Mouse (Mus musculus) ES-Bruce4 (cell line): ENCODE data around the gene Sufu. TPM values are rescaled to one million over a fixed set of nuclear protein-coding genes. Genes with fewer than 3 reads are reported as not detected.

Experiments
- H3K27ac ChIP-seq: 2 replicates; pipeline ENCODE4 v1.5.1; 2012; ENCODE audit warnings: low read length, inconsistent platforms; ENCODE audit not compliant: insufficient read depth
- H3K27me3 ChIP-seq: 2 replicates; pipeline ENCODE4 v1.6.1; 2012; ENCODE audit warnings: mild to moderate bottlenecking, low read length, inconsistent platforms; ENCODE audit not compliant: control insufficient read depth, poor library complexity, insufficient read depth, severe bottlenecking
- H3K36me3 ChIP-seq: 2 replicates; pipeline ENCODE4 v1.6.1; 2012; ENCODE audit warnings: inconsistent platforms, mild to moderate bottlenecking, low read length, moderate library complexity; ENCODE audit not compliant: control insufficient read depth, poor library complexity, insufficient read depth, severe bottlenecking
- H3K4me1 ChIP-seq: one replicate; pipeline ENCODE4 v1.8.1; 2011; ENCODE audit warnings: low read length; ENCODE audit not compliant: control insufficient read depth, insufficient read depth
- H3K4me3 ChIP-seq: 2 replicates; pipeline ENCODE4 v1.5.1; 2011; ENCODE audit warnings: low read depth, mild to moderate bottlenecking, low read length
- H3K9ac ChIP-seq: 2 replicates; pipeline ENCODE4 v1.6.1; 2012; ENCODE audit warnings: low read depth, mild to moderate bottlenecking, inconsistent platforms; ENCODE audit not compliant: poor library complexity, severe bottlenecking
- H3K9me3 ChIP-seq: replicated peaks from 2 replicates; pipeline ENCODE4 v1.6.1; 2012; ENCODE audit warnings: mild to moderate bottlenecking, low read length, inconsistent platforms; ENCODE audit not compliant: control insufficient read depth, poor library complexity, insufficient read depth, severe bottlenecking
- CTCF ChIP-seq: IDR thresholded peaks from one replicate; pipeline ENCODE4 v1.8.1; 2011; ENCODE audit warnings: low read depth, low read length
- EP300 ChIP-seq: IDR thresholded peaks from 2 replicates; pipeline ENCODE4 v1.6.1; 2011; ENCODE audit warnings: low read depth, low read length; ENCODE audit not compliant: insufficient read depth
- POLR2A ChIP-seq: IDR thresholded peaks from one replicate; pipeline ENCODE4 v1.8.1; 2011; ENCODE audit warnings: low read length; ENCODE audit not compliant: insufficient read depth
- polyA plus RNA-seq: library from polyadenylated mRNA; stranded (reverse); fragments of >200 nt; gene quantifications from 2 replicates; pipeline ENCODE4 v1.2.4, GENCODE M21; 2011; ENCODE audit warnings: low read depth; ENCODE audit not compliant: missing spikeins, insufficient read depth, insufficient read length

Sufu gene
- polyA plus RNA-seq, 1 experiment, result 16.7 TPM

GRCm38 (mm10) chr19:46502069-46502455 lies 105.4 kb downstream of the Sufu start:
- Histone ChIP-seq H3K27me3 (no peaks in the 10 kb centered on the region), H3K27ac (peak overlapping the region; percentile 48), H3K36me3 (no peaks in the 10 kb centered on the region), H3K9me3 (no peaks in the 10 kb centered on the region), H3K4me3 (peak overlapping the region; percentile 87), H3K4me1 (peaks cover 2% of the 10 kb centered on the region), H3K9ac (peak overlapping the region; percentile 94)
- no peak for TF ChIP-seq EP300
- TF ChIP-seq POLR2A, result no peak
- no peak for TF ChIP-seq CTCF

- TF ChIP-seq EP300 (no peak; the same call in 1 of the 2 replicates), CTCF (peak; percentile 36)
- Histone ChIP-seq H3K36me3 (no peaks in the 10 kb centered on the region), H3K4me3 (peak overlapping the region; percentile 87), H3K9me3 (no peaks in the 10 kb centered on the region), H3K4me1 (peaks cover 2% of the 10 kb centered on the region), H3K9ac (peak overlapping the region; percentile 94), H3K27me3 (no peaks in the 10 kb centered on the region), H3K27ac (peak overlapping the region; percentile 94)
Measured at GRCm38 (mm10) chr19:46502471-46503166, 105.9 kb downstream of the Sufu start.

GRCm38 (mm10) chr19:46503351-46504084 lies 106.8 kb downstream of the Sufu start:
- Histone ChIP-seq H3K36me3 (peaks cover 3% of the 10 kb centered on the region; the same call in 1 of the 2 replicates), H3K9me3 (no peaks in the 10 kb centered on the region), H3K27me3 (no peaks in the 10 kb centered on the region), H3K4me3 (peak overlapping the region; percentile 87), H3K27ac (peak overlapping the region; percentile 94), H3K9ac (peak overlapping the region; percentile 94), H3K4me1 (peaks cover 2% of the 10 kb centered on the region)
- TF ChIP-seq EP300 (peak; percentile 89; the same call in 1 of the 2 replicates), POLR2A (no peak), CTCF (no peak)

- Histone ChIP-seq H3K27me3 (no peaks in the 10 kb centered on the region), H3K4me1 (peaks cover 2% of the 10 kb centered on the region), H3K9me3 (no peaks in the 10 kb centered on the region), H3K9ac (peak overlapping the region; percentile 94), H3K27ac (peak overlapping the region; percentile 94), H3K36me3 (peaks cover 3% of the 10 kb centered on the region; the same call in 1 of the 2 replicates), H3K4me3 (peak overlapping the region; percentile 87)
- TF ChIP-seq POLR2A, result no peak
- TF ChIP-seq EP300, result 0 out of 2 replicates have a peak, but pooled peaks have one; percentile 9
Measured at GRCm38 (mm10) chr19:46504085-46504552, 107.4 kb downstream of the Sufu start.

GRCm38 (mm10) chr19:46504822-46505417 lies 108.2 kb downstream of the Sufu start:
- Histone ChIP-seq H3K36me3 (peaks cover 3% of the 10 kb centered on the region; the same call in 1 of the 2 replicates), H3K27ac (peak overlapping the region; percentile 94), H3K4me1 (peaks cover 2% of the 10 kb centered on the region), H3K9ac (peak overlapping the region; percentile 94), H3K9me3 (no peaks in the 10 kb centered on the region), H3K4me3 (peak overlapping the region; percentile 22), H3K27me3 (no peaks in the 10 kb centered on the region)
- TF ChIP-seq EP300, result no peak
